Mouse (Mus musculus) CD4-positive, CD25-positive, alpha-beta regulatory T cell, adult 2 months (primary cell): ENCODE data around the gene Olfr996.
"Not testable (repeated sequence)": the region's sequence is repeated elsewhere in the genome, so short reads cannot be mapped to it uniquely, and the experiment has no call there.

Experiments used
- DNase-seq: peaks from one replicate; pipeline ENCODE4 v3.0.0-alpha.2; 2012; ENCODE audit warnings: low read depth, low spot score

Gene Olfr996

GRCm38 (mm10) chr2:85578915-85579314, at the start of gene Olfr996:
TSS of gene Olfr996 (plus strand) at chr2:85579215.
- no peak for DNase-seq

- DNase-seq, result no peak
Measured at GRCm38 (mm10) chr2:85532082-85532778, 46.8 kb upstream of the Olfr996 start.

DNA sequence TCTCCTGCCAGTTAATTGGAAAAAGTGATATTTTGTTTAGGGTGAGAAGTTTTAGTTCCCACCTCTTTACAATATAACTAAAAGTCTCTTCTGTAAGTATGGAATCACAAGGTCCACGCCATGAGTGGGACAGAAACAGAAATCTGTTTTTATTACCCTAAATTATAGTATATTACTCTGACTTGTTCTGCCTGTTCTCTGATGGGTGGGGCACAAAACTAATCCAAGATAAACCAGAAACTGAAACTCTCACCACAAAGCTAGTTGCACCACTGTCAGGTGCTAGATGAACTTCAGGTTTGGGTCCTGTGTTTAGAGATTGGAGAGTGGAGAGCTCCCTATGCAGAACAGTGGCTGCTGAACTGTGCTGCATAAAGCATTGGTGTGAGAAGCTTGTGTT, 45.1 kb upstream of the Olfr996 start:
- no peak for DNase-seq

DNA sequence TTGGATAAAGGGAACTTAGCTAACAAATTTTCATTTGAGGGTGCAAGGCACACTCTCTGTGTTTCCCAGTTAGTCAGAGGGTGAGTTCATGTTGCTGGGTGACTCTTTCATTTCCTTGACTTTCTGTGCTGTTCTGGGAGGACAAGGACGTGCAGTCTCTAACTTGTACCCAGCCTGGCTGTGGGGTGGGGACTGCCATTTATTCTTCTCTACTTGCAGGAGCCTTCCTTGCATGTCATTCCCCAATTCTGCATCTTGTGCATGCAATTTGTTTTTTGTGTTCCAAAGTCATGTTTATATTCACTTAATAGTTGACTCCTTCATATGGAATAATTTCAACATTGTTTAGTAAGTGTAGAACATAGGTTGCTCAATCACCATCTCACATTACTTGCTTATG, 24.2 kb upstream of the Olfr996 start:
- no peak for DNase-seq

DNA sequence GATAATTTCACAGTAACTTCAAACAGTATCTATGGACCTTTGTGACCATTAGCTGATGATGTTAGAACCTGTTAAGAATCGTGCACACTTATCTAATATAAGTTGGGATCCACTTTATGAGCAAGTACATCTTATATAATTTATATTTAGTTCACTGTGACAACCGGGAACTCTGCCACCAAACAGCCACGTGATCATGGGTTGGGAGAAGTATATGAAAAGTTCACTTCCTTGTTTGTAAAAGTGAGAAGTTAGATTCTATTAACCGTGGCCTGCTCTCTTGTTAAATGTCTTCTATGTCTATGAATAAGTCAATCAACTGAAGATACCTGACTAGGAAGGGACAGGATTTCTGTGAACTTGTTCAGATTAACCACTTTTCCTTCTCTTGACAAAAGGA, 18.8 kb upstream of the Olfr996 start:
- no peak for DNase-seq

DNA sequence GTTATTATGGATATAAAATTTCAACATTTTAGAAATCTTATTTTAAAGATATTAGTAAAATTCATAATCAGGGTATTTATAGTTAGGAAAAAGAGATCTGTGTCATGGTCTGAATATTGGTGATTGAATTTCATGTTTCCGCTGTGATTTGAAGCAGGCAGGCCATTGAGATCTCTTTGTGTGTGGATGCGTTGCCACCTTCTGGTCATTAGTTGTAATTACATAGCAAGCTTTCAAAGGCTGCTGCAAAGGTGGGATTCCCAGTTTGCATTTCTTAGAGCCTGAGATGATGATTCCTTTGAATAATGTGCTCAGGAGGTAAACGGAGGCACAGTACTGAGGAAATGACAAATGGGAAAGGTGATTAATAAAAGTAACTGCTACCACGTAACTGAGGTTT, 17.8 kb upstream of the Olfr996 start:
- DNase-seq, result peak; percentile 10

DNA sequence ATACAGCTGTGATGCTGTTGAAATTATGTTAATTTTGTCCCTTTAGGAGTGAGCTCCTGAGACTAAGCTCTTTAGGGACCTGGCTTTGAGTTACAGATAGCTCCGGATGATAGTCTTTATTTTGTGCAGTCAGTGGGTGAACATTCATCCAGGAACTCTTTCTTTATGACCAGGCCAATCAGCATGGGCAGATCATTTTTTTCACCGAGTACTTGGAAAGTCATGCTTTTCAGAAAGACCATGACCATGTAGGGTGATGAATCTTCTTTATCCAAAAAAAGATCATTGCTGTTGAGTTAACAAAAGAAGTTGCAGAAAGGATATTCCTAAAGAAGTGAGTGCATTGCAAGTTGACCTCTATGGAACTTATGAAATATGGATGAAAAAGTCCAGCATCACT, 9.6 kb downstream of the Olfr996 start, which contains the start of gene Olfr998:
Gene Olfr998, plus strand, starts transcription at position 301 of the 400 bp plus-strand sequence.
- DNase-seq, result not testable (repeated sequence)

DNA sequence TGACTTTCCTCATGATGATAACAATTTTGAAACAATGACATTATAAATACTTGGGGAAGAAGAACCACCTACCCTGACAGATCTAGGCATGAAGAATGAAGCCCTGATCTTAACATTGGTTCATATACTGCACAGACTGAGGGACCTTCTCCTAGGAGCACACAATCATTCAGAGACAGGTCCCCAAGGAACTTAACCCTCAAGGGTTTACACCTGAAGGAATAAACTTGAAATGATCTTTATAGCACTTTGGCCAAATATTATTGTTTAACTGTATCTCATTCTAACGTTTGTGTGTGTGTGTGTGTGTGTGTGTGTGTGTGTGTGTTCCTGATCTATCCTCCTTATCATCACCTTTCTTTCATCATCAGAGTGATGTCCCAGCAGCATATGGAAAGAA, 32.8 kb downstream of the Olfr996 start, which contains the start of gene Olfr1000:
Gene Olfr1000, minus strand, starts transcription at position 101 of the 400 bp plus-strand sequence.
- DNase-seq, result no peak
